Mouse (Mus musculus) intestine, embryonic 14.5 days (tissue): ENCODE data around the gene Slc44a5. TPM values are rescaled to one million over a fixed set of nuclear protein-coding genes. Genes with fewer than 3 reads are reported as not detected.

Experiments
- ATAC-seq: fragments of 200-750 bp; cut with Nextera tagmentation; replicated peaks from 2 replicates; pipeline ENCODE4 v1.8.0; 2017; ENCODE audit warnings: low read depth, moderate number of reproducible peaks, moderate TSS enrichment, moderate library complexity; ENCODE audit not compliant: low FRiP score, low TSS enrichment
- DNase-seq: peaks from one replicate; pipeline ENCODE4 v3.0.0-alpha.2; 2018; ENCODE audit warnings: low spot score
- H3K27ac ChIP-seq: fragments of 300-500 bp; sonication (generic); 2 replicates; pipeline ENCODE4 v1.5.1; 2014; ENCODE audit warnings: low read depth, mild to moderate bottlenecking, control low read depth
- H3K27me3 ChIP-seq: fragments of 300-500 bp; sonication (generic); replicated peaks from 2 replicates; pipeline ENCODE4 v1.6.1; 2014; ENCODE audit warnings: low read length, control low read depth; ENCODE audit not compliant: control insufficient read depth, insufficient read depth
- H3K36me3 ChIP-seq: fragments of 300-500 bp; sonication (generic); 2 replicates; pipeline ENCODE4 v1.6.1; 2014; ENCODE audit warnings: low read length, control low read depth; ENCODE audit not compliant: control insufficient read depth, insufficient read depth
- H3K4me1 ChIP-seq: fragments of 300-500 bp; sonication (generic); replicated peaks from 2 replicates; pipeline ENCODE4 v1.6.1; 2014; ENCODE audit warnings: low read length, control low read depth, mixed read lengths; ENCODE audit not compliant: control insufficient read depth, insufficient read depth
- H3K4me2 ChIP-seq: fragments of 300-500 bp; sonication (generic); 2 replicates; pipeline ENCODE4 v1.6.1; 2014; ENCODE audit warnings: low read length
- H3K4me3 ChIP-seq: fragments of 300-500 bp; sonication (generic); 2 replicates; pipeline ENCODE4 v1.5.1; 2014; ENCODE audit warnings: low read depth, low read length, control low read depth, mixed read lengths
- H3K9ac ChIP-seq: fragments of 300-500 bp; sonication (generic); 2 replicates; pipeline ENCODE4 v1.6.1; 2014; ENCODE audit warnings: mild to moderate bottlenecking, low read length
- H3K9me3 ChIP-seq: fragments of 300-500 bp; sonication (generic); 2 replicates; pipeline ENCODE4 v1.6.1; 2016; ENCODE audit warnings: low read length, control low read depth; ENCODE audit not compliant: control insufficient read depth
- WGBS: fragments of 180-500 bp; shearing (Covaris S2); extraction: QIAGEN DNeasy Blood & Tissue Kit; methylation state at CpG from one replicate; pipeline ENCODE4 v1.1.7; 2014; 5-methylcytosine and 5-hydroxymethylcytosine counted together
- polyA plus RNA-seq: library from polyadenylated mRNA; unstranded; fragments of >200 nt; fragmentation: Nextera tagmentation; extraction: Ambion mirVana; gene quantifications from 2 replicates; pipeline ENCODE4 v1.2.1, GENCODE M21; 2014

Gene Slc44a5
- polyA plus RNA-seq, 1 experiment from 2014 or later = 1.5 TPM

- Histone ChIP-seq H3K27ac (no peak overlapping the region), H3K4me3 (no peak overlapping the region), H3K9me3 (no peaks in the 10 kb centered on the region), H3K36me3 (no peaks in the 10 kb centered on the region), H3K27me3 (no peaks in the 10 kb centered on the region), H3K4me1 (no peaks in the 10 kb centered on the region), H3K4me2 (no peak overlapping the region), H3K9ac (no peak overlapping the region)
- DNase-seq (no peak), ATAC-seq (no peak)
- 79% methylated on average over 4 of the region's 4 CpGs for WGBS
These were observed 327.9 kb downstream of the Slc44a5 start for GRCm38 (mm10) chr3:154301102-154301501.

GRCm38 (mm10) chr3:154305163-154305884, 332.1 kb downstream of the Slc44a5 start:
- WGBS = 53% methylated on average over 16 of the region's 16 CpGs
- Histone ChIP-seq H3K9me3 (no peaks in the 10 kb centered on the region), H3K4me1 (no peaks in the 10 kb centered on the region), H3K4me2 (no peak overlapping the region), H3K4me3 (no peak overlapping the region), H3K27me3 (no peaks in the 10 kb centered on the region), H3K36me3 (no peaks in the 10 kb centered on the region), H3K9ac (no peak overlapping the region), H3K27ac (no peak overlapping the region)
- no peak for DNase-seq
- ATAC-seq = no peak

DNA sequence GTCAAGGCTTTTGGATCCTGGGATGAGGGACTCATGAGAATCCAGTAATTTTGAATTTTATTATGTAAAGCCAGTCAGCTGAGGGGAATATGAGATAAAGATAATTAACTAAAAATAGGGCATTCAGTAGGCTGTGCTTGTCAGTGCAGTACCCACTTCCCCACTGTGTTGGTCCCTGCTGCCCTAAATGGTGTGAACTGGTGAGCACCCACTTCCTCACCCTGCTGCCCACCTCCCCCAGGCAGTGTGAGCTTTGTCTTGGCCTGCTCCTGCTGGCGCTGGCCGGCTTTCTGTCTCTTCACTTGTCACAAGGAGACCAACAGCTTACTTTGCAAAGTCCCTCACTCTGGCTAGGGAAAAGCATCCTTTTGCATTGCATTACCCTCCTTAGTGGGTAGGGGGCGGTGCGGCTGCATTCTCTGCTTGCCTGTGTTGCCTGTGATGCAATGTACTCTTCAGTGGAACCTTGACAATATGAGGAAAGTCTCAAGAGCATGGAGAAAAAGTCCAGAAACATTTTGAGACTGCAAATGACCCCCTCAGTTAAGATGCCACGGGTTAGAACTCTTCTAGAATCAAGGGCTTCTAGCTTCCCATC, 344.5 kb downstream of the Slc44a5 start:
- DNase-seq (no peak), ATAC-seq (no peak)
- H3K36me3 ChIP-seq = no peaks in the 10 kb centered on the region
- H3K4me3 ChIP-seq = no peak overlapping the region
- H3K4me1 ChIP-seq = no peaks in the 10 kb centered on the region
- no peak overlapping the region for H3K27ac ChIP-seq
- no peak overlapping the region for H3K9ac ChIP-seq
- no peak overlapping the region for H3K4me2 ChIP-seq
- H3K27me3 ChIP-seq = peaks cover 36% of the 10 kb centered on the region
- 16% methylated on average over 5 of the region's 5 CpGs for WGBS
- no peaks in the 10 kb centered on the region for H3K9me3 ChIP-seq

Other genes starting within 250 kb of the Slc44a5 start
- 45.5 and 59.1 TPM in 2 replicates for gene St6galnac3, start 248.3 kb upstream of the Slc44a5 start, polyA plus RNA-seq
- not detected in 2 replicates for gene Asb17, start 129.2 kb upstream of the Slc44a5 start, polyA plus RNA-seq
- gene Msh4, start 67.3 kb upstream of the Slc44a5 start, polyA plus RNA-seq = 0.05 and 0.13 TPM in 2 replicates
- gene Rabggtb, start 60.4 kb upstream of the Slc44a5 start, polyA plus RNA-seq = 61.8 and 64.1 TPM in 2 replicates
- 82.6 and 84.6 TPM in 2 replicates for gene Acadm, start 28.8 kb upstream of the Slc44a5 start, polyA plus RNA-seq